Mouse (Mus musculus) liver (tissue): ENCODE measurements at regions not wholly inside any gene's neighbourhood (a gene's known extent, or its start where the extent isn't known, plus 50 kb on each side); places are given as distances from the start of the nearest gene placed in this dataset.

Experiments
- DNase-seq: peaks from one replicate; pipeline ENCODE4 v3.0.0-alpha.2; 2020; ENCODE audit warnings: mixed read lengths

DNA sequence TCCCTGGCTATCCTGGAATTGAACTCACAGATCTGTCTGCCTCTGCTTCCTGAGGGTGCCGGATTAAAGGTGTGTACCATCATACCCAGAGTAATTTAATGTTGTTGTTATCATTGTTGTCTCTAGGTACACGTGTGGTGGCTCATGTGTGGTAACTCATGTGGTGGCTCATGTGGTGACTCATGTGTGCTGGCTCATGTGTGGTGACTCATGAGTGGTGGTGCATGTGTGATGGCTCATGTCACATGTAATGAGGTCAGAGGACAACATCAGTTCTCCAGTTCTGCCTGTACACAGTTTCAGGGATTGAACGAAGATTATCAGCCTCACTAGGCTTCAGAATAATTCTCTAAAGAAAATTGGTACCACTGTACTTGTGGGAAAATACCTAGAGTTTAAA is 80.2 kb downstream of the Zfp36l2 start:
- DNase-seq, result no peak

GRCm38 (mm10) chr17:84104242-84104641 is 83.5 kb downstream of the Zfp36l2 start:
- DNase-seq, result no peak

DNA sequence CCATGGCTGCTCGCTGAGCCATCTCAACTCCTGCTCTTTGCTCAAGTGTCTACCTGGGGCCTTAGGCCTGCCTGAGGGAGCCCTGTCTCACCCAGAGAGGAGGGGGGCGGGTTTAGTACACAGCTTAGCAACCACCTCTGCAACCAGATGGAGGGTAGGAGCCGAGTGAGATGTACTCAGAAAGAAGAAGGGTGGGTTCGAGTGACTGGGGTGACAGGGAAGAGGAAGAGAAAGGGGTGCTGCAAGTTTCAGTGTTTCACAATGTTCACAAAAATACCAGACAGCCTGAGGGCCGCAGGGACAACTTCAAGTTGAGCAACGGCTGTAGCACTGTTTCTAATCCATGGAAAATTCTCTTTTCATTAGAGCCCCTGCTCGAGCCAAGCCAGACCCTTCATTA is 84.4 kb downstream of the Zfp36l2 start:
- DNase-seq, result no peak

- DNase-seq, result no peak
Observed at GRCm38 (mm10) chr17:84101652-84102051, 86.1 kb downstream of the Zfp36l2 start.

DNA sequence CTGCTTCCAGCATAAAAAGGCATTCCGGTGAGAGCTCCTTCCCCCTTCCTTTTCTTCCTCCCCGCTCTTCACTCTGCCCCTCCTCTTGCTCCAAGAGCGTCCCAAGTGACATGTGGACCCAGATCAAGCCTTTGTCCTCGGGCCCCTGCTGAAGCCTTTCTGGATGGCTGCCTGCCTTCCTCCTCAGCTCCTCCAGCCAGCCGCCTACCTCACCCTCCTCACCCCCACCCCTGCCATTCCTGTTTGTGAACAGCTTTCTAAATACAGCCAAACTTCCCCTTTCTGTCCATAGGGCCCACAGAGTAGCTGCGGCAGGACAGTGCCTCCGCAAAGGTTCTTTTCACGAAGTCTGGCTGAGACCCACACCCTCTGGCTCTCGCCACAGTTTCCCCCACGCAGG is 87.2 kb downstream of the Zfp36l2 start:
- DNase-seq, result no peak

- no peak for DNase-seq
Observed at GRCm38 (mm10) chr17:84099737-84100136, 88.0 kb downstream of the Zfp36l2 start.

- DNase-seq, result no peak
Observed at GRCm38 (mm10) chr17:84097871-84098430, 89.8 kb downstream of the Zfp36l2 start.

DNA sequence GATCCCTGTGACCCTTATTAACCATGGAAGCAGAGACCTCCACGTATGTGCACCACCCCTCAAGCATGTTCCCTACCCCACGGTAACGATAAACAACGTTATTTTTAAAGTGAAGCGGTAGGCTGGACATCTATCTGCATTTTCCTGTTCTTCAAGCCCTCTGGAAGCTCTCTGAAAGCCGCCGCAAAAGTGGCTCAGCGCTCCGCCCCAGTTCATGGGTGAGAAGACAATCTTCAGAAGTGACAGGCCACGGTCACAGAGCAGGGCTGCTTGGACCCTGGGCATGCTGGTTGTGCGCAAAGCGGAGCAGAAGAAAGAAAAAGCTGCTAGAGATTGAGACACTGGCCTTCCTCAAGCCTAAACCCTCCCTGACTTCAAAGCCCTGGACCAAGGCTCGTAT is 90.5 kb downstream of the Zfp36l2 start:
- DNase-seq, result no peak

DNA sequence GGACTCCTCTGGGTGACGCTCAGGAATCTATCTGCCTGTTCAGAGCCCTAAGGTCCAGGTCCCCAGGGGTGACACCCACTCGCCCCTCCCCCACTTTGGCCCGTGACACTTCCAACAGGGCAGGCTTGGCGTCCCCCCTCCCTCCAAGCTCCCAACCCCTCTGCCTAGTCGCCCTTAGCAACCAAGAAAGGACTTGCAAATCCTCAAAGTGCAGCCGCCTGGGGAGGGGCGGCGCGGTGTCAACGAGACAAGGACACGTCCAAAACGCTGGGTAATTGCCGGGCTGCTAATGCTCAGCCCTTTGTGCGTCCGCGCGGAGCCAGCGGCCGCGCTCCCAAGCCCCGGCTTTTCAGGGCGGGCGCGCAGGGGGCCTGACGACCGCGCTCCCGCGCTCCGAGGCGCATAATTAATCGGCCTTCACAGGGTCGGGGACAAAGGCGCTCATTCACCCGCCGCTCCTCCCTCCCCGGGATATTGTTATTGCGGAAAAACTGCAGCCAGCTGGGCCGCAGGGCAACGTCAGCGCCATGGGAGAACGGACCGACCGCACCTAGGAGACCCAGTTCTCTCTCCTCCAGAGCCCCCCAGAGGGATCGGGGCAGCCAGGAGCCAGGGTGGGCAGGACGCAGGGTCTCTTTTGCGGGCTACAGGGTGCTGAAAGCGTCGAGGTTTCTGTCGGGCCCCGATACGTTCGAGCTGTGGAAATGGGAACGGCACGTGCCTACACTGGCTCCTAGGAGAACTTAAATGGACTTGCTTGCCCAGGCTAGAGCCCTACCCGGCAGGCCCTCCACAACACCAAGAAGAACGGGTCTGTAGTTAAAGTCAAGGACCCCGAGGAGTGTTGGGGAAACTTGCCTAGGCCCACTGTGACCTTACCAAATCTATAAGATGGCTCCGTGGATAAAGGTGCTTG is 91.1 kb downstream of the Zfp36l2 start:
- peak; percentile 28 for DNase-seq

DNA sequence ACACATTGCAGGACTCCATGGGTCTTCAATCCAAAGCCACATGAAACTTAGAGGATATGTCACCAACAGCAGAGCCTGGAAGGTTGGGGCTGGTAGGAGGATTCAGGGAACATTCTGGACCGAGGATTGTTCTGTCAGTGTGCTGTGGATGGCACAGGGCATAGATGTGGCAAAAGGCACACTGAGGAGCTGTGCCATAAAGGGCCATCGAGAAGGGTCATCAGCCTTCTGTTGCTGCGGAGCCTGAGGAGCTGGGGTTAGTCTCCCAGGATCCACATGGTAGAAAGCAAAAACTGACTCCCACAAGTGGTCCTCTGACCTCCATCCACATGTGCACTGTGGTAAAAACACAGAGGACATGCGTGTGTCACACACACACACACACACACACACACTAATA is 91.9 kb downstream of the Zfp36l2 start:
- no peak for DNase-seq

- DNase-seq, result no peak
Observed at GRCm38 (mm10) chr17:84095089-84095488, 92.7 kb downstream of the Zfp36l2 start.

DNA sequence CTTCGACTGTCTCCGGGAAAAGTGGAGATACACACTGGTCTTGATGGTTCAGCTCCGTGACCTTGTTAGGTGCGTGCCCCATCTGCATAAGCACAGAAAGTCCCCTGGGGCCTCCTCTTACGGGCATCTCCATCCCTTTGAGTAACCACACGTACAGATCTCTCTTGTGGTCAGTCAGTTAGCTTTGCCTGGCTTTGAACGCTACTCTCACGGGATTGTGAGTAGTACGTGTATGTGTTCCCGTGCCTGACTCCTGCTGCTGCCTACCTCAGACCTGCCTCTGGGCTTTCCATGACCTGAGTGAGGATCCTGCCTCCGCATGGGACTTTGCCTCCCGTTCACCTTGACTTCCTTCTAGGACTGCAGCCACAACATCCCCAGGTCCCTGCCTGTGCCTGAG is 101.4 kb downstream of the Zfp36l2 start:
- no peak for DNase-seq

DNA sequence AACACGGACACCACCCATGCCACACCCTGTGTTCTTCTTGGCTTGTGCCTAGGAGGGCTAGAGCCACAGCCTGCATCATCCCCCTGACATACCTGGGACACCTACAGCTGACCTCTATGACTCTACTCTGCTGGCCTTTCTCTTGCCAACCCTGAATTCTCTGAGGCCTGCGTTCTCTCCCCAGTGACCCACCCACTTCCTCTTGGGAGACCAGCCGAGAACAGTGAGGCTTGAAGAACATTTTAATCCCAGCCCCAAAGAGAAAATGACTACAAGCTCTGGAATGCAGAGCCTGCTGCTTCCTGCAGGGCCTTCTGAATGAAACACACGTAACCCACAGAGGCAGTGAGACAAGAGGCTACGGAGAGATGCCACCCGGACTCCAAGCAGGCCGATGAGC is 102.0 kb downstream of the Zfp36l2 start:
- DNase-seq, result no peak

GRCm38 (mm10) chr17:84085232-84085631 is 102.5 kb downstream of the Zfp36l2 start:
- no peak for DNase-seq

DNA sequence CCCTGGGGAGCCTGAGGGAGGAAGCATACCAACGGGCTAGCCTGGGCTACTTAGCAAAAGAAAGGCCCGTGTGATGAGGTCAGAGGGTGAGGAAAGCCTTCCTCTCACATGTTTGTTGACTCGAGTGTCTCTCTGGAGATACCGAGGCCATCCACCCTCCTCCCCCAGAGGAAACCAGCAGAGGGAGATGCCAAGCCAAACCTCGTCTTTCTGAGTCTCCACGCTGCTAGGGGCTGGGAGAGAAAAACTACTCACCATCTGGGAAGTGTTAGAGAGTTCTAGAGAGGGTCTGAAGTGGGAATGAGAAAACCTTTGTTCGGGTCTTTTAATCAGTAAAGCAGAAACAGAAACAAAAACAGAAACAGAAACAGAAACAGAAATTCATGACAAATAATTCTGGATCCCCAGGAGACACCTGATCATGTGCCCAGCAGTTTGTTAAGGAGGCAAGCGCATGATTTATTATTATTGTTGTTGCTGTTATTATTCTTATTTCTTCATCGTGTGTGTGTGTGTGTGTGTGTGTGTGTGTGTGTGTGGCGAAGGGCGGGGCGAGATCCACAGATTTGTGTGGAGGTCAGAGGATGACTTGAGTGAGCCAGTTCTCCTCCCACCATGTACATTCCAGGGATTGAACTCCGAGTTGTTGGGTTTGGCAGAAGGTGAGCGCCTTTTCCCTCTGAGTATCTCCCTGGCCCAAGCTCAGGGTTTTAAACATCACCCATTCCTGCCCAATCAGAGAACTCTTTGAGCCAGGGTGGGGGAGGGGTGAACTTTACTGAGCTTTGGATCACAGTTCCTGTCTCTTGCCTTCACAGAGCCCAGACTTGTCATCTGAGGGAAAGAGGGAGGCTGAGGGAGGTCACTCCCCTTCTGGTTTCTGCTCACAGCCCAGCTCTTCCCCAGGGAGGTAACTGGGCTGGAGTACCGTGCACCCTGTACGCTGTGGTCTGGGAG is 104.2 kb downstream of the Zfp36l2 start:
- no peak for DNase-seq

DNA sequence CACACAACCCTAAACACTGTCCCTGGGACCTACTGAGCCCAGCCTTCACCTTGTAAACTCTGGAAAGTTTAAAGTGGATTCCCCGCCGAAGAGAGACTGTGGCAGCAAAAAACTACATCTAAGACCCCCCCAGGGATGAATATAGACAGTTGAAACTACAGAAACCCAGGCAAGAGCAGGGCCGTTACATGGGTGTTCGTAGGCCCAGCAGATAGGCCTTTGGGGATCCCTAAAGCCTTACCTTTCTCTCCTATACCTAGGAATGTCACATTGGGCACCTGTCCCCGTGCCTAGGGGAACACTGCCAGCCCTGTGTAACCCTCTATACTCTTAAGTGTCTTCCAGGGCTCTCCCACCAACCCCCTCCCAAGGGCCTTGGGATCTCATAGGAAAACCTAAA is 105.2 kb downstream of the Zfp36l2 start:
- no peak for DNase-seq

- DNase-seq, result peak; percentile 30
Observed at GRCm38 (mm10) chr17:84081751-84082352, 105.9 kb downstream of the Zfp36l2 start.

GRCm38 (mm10) chr17:84075081-84075938 is 112.4 kb downstream of the Zfp36l2 start:
- no peak for DNase-seq

GRCm38 (mm10) chr17:84074000-84074782 is 113.6 kb downstream of the Zfp36l2 start:
- no peak for DNase-seq

DNA sequence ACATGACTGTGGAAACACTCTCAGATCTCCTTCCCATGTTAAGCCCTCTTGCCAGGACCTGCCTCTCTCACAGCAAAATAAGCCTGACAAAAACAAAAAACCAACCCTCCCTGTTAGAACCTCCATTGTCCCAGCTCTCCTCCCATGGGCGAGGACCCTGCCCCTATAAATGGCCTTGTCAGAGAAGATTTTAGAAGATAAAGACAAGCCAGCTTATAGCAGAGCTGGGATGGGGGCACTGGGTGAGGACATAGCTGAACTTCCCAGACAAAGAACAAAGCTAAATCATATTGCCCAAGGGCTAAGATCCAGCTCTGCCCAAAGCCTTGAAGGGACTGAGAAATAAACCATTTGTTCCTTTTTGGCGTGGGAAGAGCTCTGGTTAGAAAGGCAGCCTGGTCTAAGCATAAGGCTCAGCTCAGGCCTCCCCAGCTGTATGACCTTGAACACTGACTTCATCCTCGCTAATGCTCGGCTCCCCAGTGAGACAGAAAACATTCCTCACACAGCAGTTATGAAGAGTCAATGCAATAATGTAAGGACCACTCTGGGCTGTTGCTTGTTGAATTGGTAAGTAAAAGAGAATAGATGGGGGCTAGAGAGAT is 115.2 kb downstream of the Zfp36l2 start:
- no peak for DNase-seq

GRCm38 (mm10) chr17:84071855-84072254 is 115.9 kb downstream of the Zfp36l2 start:
- no peak for DNase-seq
